Mouse (Mus musculus) cerebellum, postnatal 14 days (tissue): ENCODE measurements around the gene Ppil4.

ENCODE experiments used
- DNase-seq, 2 experiments: peaks; one replicate each; pipeline ENCODE4 v3.0.0; 2021; ENCODE audit warnings: mixed read lengths in 2 of 2

Ppil4 gene

DNA sequence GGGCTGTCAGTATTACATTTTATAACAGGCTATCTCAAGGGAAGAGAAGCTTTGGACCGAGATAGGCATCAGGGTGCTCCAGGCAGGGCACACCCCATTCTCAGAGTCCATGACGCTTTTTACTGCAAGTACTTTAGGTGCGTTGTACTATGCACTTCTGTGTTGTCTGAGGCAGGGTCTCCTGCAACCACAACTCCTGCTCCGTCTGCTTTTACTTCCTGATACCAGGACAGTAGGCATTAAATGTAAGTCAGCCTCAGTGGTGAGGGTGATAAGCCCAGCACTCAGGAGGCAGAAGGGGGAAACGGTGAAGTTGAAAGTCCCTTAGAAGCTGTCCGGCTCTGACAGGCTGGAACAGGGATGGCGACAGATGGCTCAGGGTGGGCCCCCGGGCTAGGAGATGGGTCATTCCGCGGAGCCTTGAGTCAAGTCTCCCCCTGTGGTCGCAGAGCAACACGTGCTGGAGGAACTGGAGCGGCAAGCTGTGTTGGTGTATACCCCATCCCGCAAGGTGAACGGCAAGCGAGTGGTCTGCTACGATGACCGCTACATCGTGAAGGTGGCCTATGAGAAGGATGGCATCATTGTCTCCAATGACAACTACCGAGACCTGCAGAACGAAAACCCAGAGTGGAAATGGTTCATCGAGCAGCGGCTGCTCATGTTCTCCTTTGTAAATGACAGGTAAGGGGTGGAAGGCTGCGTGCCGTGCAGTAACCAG, 69.4 kb downstream of the Ppil4 start:
- DNase-seq, result peak in 1 of 2 experiments; percentile 34

GRCm38 (mm10) chr10:7863411-7863810, 70.7 kb downstream of the Ppil4 start:
- no peak for DNase-seq

DNA sequence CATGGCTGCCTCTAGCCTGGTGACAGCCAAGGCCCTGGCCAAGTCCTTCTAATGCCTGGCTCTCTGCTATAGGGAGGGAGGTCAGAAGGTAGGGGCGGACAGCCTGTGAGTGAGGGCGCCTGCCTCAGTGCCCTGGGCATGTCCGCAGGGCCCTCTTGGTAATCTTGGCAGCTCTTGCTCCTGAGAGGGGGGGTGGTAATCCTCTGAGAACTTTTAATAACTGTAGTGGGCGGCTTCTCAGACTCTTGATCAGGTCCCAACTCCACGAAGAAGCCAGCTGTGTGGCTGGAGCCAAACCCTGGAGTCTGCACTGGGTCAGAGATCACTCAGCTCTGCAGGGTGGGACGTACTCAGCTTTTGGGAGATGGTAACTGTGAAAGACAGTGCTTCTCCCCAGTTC, 71.5 kb downstream of the Ppil4 start:
- no peak for DNase-seq

- DNase-seq, result peak; percentile 41 to 48
Measured at GRCm38 (mm10) chr10:7864806-7865205, 72.1 kb downstream of the Ppil4 start.

GRCm38 (mm10) chr10:7866762-7867665, 74.3 kb downstream of the Ppil4 start:
- DNase-seq, result peak; percentile 48 to 49

DNA sequence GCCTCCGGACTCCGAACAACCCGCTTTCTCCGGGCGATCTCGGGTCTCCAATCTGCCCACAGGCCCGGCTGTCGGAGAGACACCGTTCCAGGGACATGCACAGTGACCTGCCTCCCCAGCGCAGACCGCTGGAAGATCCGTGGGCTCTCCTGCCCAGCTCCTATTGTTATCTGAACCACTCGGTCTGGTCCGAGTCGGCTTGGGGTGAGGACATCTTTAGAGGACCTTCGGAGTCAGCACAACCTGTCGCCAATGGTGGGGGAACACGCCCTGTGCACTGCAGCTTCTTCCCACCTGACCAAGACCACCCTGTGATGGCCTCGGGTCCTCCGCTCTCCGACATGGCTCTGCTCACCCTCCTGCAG, 75.0 kb downstream of the Ppil4 start:
- DNase-seq, result no peak

GRCm38 (mm10) chr10:7869746-7870145, 77.1 kb downstream of the Ppil4 start:
- no peak for DNase-seq

- peak; percentile 31 to 52 for DNase-seq
Measured at GRCm38 (mm10) chr10:7870571-7871315, 78.1 kb downstream of the Ppil4 start.

GRCm38 (mm10) chr10:7871381-7872020, 78.8 kb downstream of the Ppil4 start:
- no peak for DNase-seq
